Mouse (Mus musculus) forebrain, embryonic 11.5 days (tissue): ENCODE data around the gene Itga2b. TPM values are rescaled to one million over a fixed set of nuclear protein-coding genes. Genes with fewer than 3 reads are reported as not detected.

Experiments
- ATAC-seq: fragments of 200-750 bp; cut with Nextera tagmentation; replicated peaks from 2 replicates; pipeline ENCODE4 v1.8.0; 2017; ENCODE audit warnings: moderate TSS enrichment; ENCODE audit not compliant: low FRiP score
- DNase-seq: peaks from one replicate; pipeline ENCODE4 v3.0.0-alpha.2; 2017; ENCODE audit warnings: low spot score
- H3K27ac ChIP-seq: fragments of 300-500 bp; sonication (generic); 2 replicates; pipeline ENCODE4 v1.5.1; 2014; ENCODE audit warnings: low read depth, low read length
- H3K27me3 ChIP-seq: fragments of 300-500 bp; sonication (generic); 2 replicates; pipeline ENCODE4 v1.6.1; 2014; ENCODE audit warnings: mild to moderate bottlenecking, low read length, mixed read lengths; ENCODE audit not compliant: control insufficient read depth, insufficient read depth
- H3K36me3 ChIP-seq: fragments of 300-500 bp; sonication (generic); 2 replicates; pipeline ENCODE4 v1.6.1; 2014; ENCODE audit warnings: mild to moderate bottlenecking, low read length, moderate library complexity, mixed read lengths; ENCODE audit not compliant: control insufficient read depth, insufficient read depth
- H3K4me1 ChIP-seq: fragments of 300-500 bp; sonication (generic); replicated peaks from 2 replicates; pipeline ENCODE4 v1.6.1; 2014; ENCODE audit warnings: low read length, mixed read lengths; ENCODE audit not compliant: control insufficient read depth, insufficient read depth
- H3K4me2 ChIP-seq: fragments of 300-500 bp; sonication (generic); 2 replicates; pipeline ENCODE4 v1.6.1; 2014; ENCODE audit warnings: low read depth, mild to moderate bottlenecking, low read length, moderate library complexity, mixed read lengths; ENCODE audit not compliant: severe bottlenecking
- H3K4me3 ChIP-seq: fragments of 300-500 bp; sonication (generic); 2 replicates; pipeline ENCODE4 v1.5.1; 2014; ENCODE audit warnings: low read depth, low read length
- H3K9ac ChIP-seq: fragments of 300-500 bp; sonication (generic); 2 replicates; pipeline ENCODE4 v1.6.1; 2014; ENCODE audit warnings: low read length
- H3K9me3 ChIP-seq: fragments of 300-500 bp; sonication (generic); 2 replicates; pipeline ENCODE4 v1.6.1; 2016; ENCODE audit warnings: low read length, mixed read lengths; ENCODE audit not compliant: control insufficient read depth
- WGBS: fragments of 180-500 bp; shearing (Covaris S2); extraction: QIAGEN DNeasy Blood & Tissue Kit; methylation state at CpG from one replicate; pipeline ENCODE4 v1.1.7; 2014; 5-methylcytosine and 5-hydroxymethylcytosine counted together
- polyA plus RNA-seq: library from polyadenylated mRNA; unstranded; fragments of >200 nt; fragmentation: Nextera tagmentation; extraction: Ambion mirVana; gene quantifications from 2 replicates; pipeline ENCODE4 v1.2.1, GENCODE M21; 2014

Gene Itga2b
- polyA plus RNA-seq, 1 experiment from 2014 or later, result 5.0 TPM

DNA sequence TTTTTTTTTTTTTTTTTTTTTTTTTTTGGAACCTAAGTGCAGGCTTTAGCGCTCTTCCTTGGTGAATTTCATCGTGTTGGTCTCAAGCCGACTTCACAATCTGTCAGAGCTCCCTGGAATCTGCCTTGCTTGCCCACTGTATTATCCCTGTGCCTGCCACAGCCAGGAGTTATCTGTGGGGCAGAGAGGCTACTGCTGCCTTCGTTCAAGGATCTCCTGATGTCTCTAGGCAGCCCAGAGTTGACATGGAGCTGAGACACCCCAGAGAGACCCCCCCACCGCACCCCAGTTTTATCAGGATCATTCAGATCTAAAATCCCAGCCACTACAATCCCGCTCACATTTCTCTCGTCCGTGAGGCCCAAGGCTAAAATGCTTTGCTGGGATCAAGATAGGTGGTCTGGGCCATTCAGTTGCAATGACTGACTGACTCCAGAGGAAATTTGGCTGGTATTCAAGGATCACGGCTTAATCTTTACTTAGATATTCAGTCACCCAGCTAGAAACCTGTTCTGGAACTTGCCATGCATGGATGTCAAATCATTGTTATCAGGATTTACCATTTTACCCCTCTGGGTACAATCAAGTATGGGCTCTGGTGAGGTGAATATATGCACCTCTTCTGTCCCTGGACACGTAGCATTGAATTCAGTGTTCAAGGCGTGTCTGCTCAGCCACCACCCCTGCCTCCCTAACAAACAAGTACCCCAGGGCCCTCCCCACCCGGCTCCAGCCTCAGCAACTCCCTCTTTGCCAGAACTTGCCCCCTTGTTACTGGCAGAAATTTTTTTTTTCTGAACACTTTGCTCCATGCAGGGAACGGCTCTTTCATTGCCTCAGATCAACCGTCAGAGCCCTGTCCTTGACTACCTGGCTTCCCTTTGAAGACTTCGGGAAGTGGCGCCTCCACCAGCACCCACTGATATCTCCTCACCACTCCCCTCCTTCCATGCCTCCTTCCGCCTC lies 20.6 kb downstream of the Itga2b start:
- peaks cover 6% of the 10 kb centered on the region; the same call in 1 of the 2 replicates for H3K27me3 ChIP-seq
- no peak for DNase-seq

GRCm38 (mm10) chr11:102448327-102448726 lies 21.6 kb downstream of the Itga2b start:
- no peak overlapping the region for H3K9ac ChIP-seq
- 13% methylated on average over 8 of the region's 8 CpGs for WGBS
- no peak for DNase-seq
- peaks cover 25% of the 10 kb centered on the region for H3K4me1 ChIP-seq
- no peaks in the 10 kb centered on the region for H3K9me3 ChIP-seq
- H3K4me3 ChIP-seq, result no peak overlapping the region
- ATAC-seq, result no peak
- 0 out of 2 replicates have a peak, but pooled peaks cover 2% of the 10 kb centered on the region for H3K36me3 ChIP-seq
- no peak overlapping the region; the same call in 1 of the 2 replicates for H3K4me2 ChIP-seq
- H3K27me3 ChIP-seq, result peaks cover 6% of the 10 kb centered on the region; the same call in 1 of the 2 replicates
- no peak overlapping the region for H3K27ac ChIP-seq

More for the DNA sequence above, 20.6 kb downstream of the Itga2b start:
- Histone ChIP-seq H3K4me2 (no peak overlapping the region), H3K9ac (no peak overlapping the region), H3K27ac (no peak overlapping the region), H3K36me3 (no peaks in the 10 kb centered on the region), H3K4me3 (no peak overlapping the region), H3K9me3 (no peaks in the 10 kb centered on the region), H3K4me1 (peaks cover 25% of the 10 kb centered on the region)
- 42% methylated on average over 17 of the region's 17 CpGs for WGBS
- ATAC-seq, result no peak

GRCm38 (mm10) chr11:102447497-102447896 lies 22.4 kb downstream of the Itga2b start, which contains the start of gene Fam171a2:
Gene Fam171a2, minus strand, starts transcription at chr11:102447682.
- Histone ChIP-seq H3K4me2 (peak within 1 kb of the TSS; percentile 79), H3K9me3 (no peaks in the 10 kb centered on the region), H3K9ac (peak within 1 kb of the TSS; percentile 96), H3K27ac (peak within 1 kb of the TSS; percentile 93), H3K27me3 (peaks cover 6% of the 10 kb centered on the region; the same call in 1 of the 2 replicates), H3K36me3 (peaks cover 4% of the 10 kb centered on the region; the same call in 1 of the 2 replicates), H3K4me1 (peaks cover 25% of the 10 kb centered on the region), H3K4me3 (peak within 1 kb of the TSS; percentile 93)
- WGBS, result 0% methylated on average over 40 of the region's 40 CpGs
- DNase-seq (peak; percentile 97), ATAC-seq (peak; percentile 86)

DNA sequence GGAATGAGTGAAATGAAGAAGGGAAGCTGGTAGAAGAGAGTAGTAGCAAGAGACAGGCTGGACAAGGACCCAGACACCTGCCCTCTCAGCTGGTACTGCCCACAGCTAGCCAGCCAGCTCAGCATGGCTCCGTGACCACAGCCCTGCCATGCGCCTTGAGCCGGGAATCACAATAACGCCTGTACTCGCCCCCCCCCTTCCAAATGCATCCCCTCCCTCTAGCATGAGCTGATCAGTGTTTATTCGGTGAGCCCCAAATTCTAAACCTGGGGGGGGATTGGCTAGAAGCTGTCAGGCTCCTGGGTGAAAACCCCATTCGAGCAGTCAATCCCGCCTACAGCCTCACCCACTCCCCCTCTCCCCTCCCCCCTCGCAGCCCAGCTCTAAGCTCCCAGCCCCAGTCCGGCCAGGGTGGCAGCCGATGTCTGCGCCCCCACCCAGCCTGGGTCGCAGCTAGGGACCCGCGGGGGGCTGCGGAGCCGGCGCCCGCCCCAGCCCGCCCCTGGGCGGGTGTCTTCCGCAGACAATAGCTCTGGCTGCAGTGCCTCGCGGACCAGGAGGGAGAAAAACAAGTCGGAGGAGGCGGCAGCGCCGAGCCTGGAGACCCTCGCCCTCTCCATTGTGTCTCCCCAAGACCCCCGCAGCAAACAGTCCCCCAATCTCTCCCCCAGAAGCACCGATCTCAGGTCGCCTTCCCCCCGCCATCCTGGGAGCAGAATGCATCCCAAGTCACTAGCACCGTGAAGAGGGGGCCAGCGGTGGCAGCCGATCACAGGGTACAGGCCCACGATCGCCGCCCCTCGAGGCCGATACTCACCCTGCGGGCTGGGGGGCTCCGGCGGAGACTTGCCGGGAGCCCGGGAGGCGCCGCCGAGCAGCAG lies 23.1 kb downstream of the Itga2b start:
- under 1% methylated on average over 43 of the region's 49 CpGs for WGBS
- H3K4me1 ChIP-seq, result peaks cover 25% of the 10 kb centered on the region
- H3K9ac ChIP-seq, result peak overlapping the region; percentile 96
- H3K27ac ChIP-seq, result peak overlapping the region; percentile 93
- H3K27me3 ChIP-seq, result peaks cover 6% of the 10 kb centered on the region; the same call in 1 of the 2 replicates
- DNase-seq (peak; percentile 85), ATAC-seq (peak; percentile 71)
- H3K9me3 ChIP-seq, result no peaks in the 10 kb centered on the region
- peaks cover 4% of the 10 kb centered on the region; the same call in 1 of the 2 replicates for H3K36me3 ChIP-seq
- peak overlapping the region; percentile 79 for H3K4me2 ChIP-seq
- peak overlapping the region; percentile 93 for H3K4me3 ChIP-seq

- Histone ChIP-seq H3K4me1 (peaks cover 25% of the 10 kb centered on the region), H3K9me3 (no peaks in the 10 kb centered on the region), H3K4me3 (peak overlapping the region; percentile 93), H3K27ac (no peak overlapping the region), H3K27me3 (peaks cover 6% of the 10 kb centered on the region; the same call in 1 of the 2 replicates), H3K9ac (peak overlapping the region; percentile 96), H3K4me2 (peak overlapping the region; percentile 79), H3K36me3 (peaks cover 4% of the 10 kb centered on the region; the same call in 1 of the 2 replicates)
- ATAC-seq (no peak), DNase-seq (no peak)
- 16% methylated on average over 7 of the region's 7 CpGs for WGBS
Measured at GRCm38 (mm10) chr11:102445891-102446361, 24.0 kb downstream of the Itga2b start.

- H3K9me3 ChIP-seq, result no peaks in the 10 kb centered on the region
- H3K27me3 ChIP-seq, result peaks cover 6% of the 10 kb centered on the region; the same call in 1 of the 2 replicates
- no peak overlapping the region for H3K27ac ChIP-seq
- H3K9ac ChIP-seq, result 0 out of 2 replicates have a peak overlapping the region, but pooled peaks have one; percentile 9
- H3K4me3 ChIP-seq, result peak overlapping the region; percentile 93
- H3K4me1 ChIP-seq, result peaks cover 25% of the 10 kb centered on the region
- peaks cover 4% of the 10 kb centered on the region; the same call in 1 of the 2 replicates for H3K36me3 ChIP-seq
- DNase-seq (no peak), ATAC-seq (no peak)
- H3K4me2 ChIP-seq, result peak overlapping the region; percentile 79
- WGBS, result 9% methylated on average over 10 of the region's 10 CpGs
Measured at GRCm38 (mm10) chr11:102445264-102445890, 24.5 kb downstream of the Itga2b start.

GRCm38 (mm10) chr11:102444781-102445180 lies 25.1 kb downstream of the Itga2b start:
- H3K27ac ChIP-seq, result no peak overlapping the region
- ATAC-seq (no peak), DNase-seq (no peak)
- H3K9ac ChIP-seq, result no peak overlapping the region
- peaks cover 4% of the 10 kb centered on the region; the same call in 1 of the 2 replicates for H3K36me3 ChIP-seq
- H3K4me3 ChIP-seq, result no peak overlapping the region
- H3K9me3 ChIP-seq, result no peaks in the 10 kb centered on the region
- H3K4me1 ChIP-seq, result peaks cover 25% of the 10 kb centered on the region
- WGBS, result 6% methylated on average over 6 of the region's 6 CpGs
- H3K4me2 ChIP-seq, result peak overlapping the region; percentile 79; the same call in 1 of the 2 replicates
- H3K27me3 ChIP-seq, result peaks cover 6% of the 10 kb centered on the region; the same call in 1 of the 2 replicates
